Mouse (Mus musculus): ENCODE results near the gene Dazap2.
"Not testable (repeated sequence)": the region's sequence is repeated elsewhere in the genome, so short reads cannot be mapped to it uniquely, and the experiment has no call there.

Dazap2 gene

GRCm38 (mm10) chr15:100606677-100607076 lies 8.5 kb upstream of the Dazap2 start:
- in situ Hi-C loops (cut with MboI; ENCODE audit: low sequenced_read_pairs): not testable (repeated sequence)

GRCm38 (mm10) chr15:100611951-100612350 lies 3.2 kb upstream of the Dazap2 start:
- in situ Hi-C loops (cut with MboI; ENCODE audit: low sequenced_read_pairs): loop anchor here (5.0 kb wide), 1 partner anchor 150 kb away; no protein-coding TSS in a partner anchor

GRCm38 (mm10) chr15:100612432-100612831 lies 2.7 kb upstream of the Dazap2 start:
- in situ Hi-C loops (cut with MboI; ENCODE audit: low sequenced_read_pairs): loop anchor here (5.0 kb wide), 1 partner anchor 150 kb away; no protein-coding TSS in a partner anchor

GRCm38 (mm10) chr15:100613584-100613983 lies 1.6 kb upstream of the Dazap2 start:
- in situ Hi-C loops (cut with MboI; ENCODE audit: low sequenced_read_pairs): loop anchor here (5.0 kb wide), 1 partner anchor 151 kb away; no protein-coding TSS in a partner anchor

GRCm38 (mm10) chr15:100614218-100614995 lies 742 bp upstream of the Dazap2 start:
- in situ Hi-C loops (cut with MboI; ENCODE audit: low sequenced_read_pairs): loop anchor here (5.0 kb wide), 1 partner anchor 152 kb away; no protein-coding TSS in a partner anchor

- in situ Hi-C loops (cut with MboI; ENCODE audit: low sequenced_read_pairs): no loop called here
These were observed 674 bp downstream of the Dazap2 start for GRCm38 (mm10) chr15:100615825-100616220.

GRCm38 (mm10) chr15:100616221-100616620 lies 1.1 kb downstream of the Dazap2 start:
- in situ Hi-C loops (cut with MboI; ENCODE audit: low sequenced_read_pairs): no loop called here

- in situ Hi-C loops (cut with MboI; ENCODE audit: low sequenced_read_pairs): no loop called here
These were observed 4.1 kb downstream of the Dazap2 start for GRCm38 (mm10) chr15:100619200-100619599.

- in situ Hi-C loops (cut with MboI; ENCODE audit: low sequenced_read_pairs): not testable (repeated sequence)
These were observed 6.5 kb downstream of the Dazap2 start for GRCm38 (mm10) chr15:100621671-100622070.

- in situ Hi-C loops (cut with MboI; ENCODE audit: low sequenced_read_pairs): no loop called here
These were observed 7.0 kb downstream of the Dazap2 start for GRCm38 (mm10) chr15:100622164-100622563.

- in situ Hi-C loops (cut with MboI; ENCODE audit: low sequenced_read_pairs): no loop called here
These were observed 8.6 kb downstream of the Dazap2 start for GRCm38 (mm10) chr15:100623754-100624153.

- in situ Hi-C loops (cut with MboI; ENCODE audit: low sequenced_read_pairs): no loop called here
These were observed 9.3 kb downstream of the Dazap2 start for GRCm38 (mm10) chr15:100624435-100624834.

- in situ Hi-C loops (cut with MboI; ENCODE audit: low sequenced_read_pairs): no loop called here
These were observed 12.1 kb downstream of the Dazap2 start for GRCm38 (mm10) chr15:100627287-100627686.

GRCm38 (mm10) chr15:100627774-100628370 lies 12.7 kb downstream of the Dazap2 start:
- in situ Hi-C loops (cut with MboI; ENCODE audit: low sequenced_read_pairs): no loop called here

GRCm38 (mm10) chr15:100628797-100629196 lies 13.6 kb downstream of the Dazap2 start:
- in situ Hi-C loops (cut with MboI; ENCODE audit: low sequenced_read_pairs): no loop called here

GRCm38 (mm10) chr15:100630126-100630525 lies 15.0 kb downstream of the Dazap2 start:
- in situ Hi-C loops (cut with MboI; ENCODE audit: low sequenced_read_pairs): no loop called here

GRCm38 (mm10) chr15:100631454-100632170 lies 16.5 kb downstream of the Dazap2 start:
- in situ Hi-C loops (cut with MboI; ENCODE audit: low sequenced_read_pairs): no loop called here

- in situ Hi-C loops (cut with MboI; ENCODE audit: low sequenced_read_pairs): no loop called here
These were observed 17.2 kb downstream of the Dazap2 start for GRCm38 (mm10) chr15:100632323-100632722.

- in situ Hi-C loops (cut with MboI; ENCODE audit: low sequenced_read_pairs): no loop called here
These were observed 18.2 kb downstream of the Dazap2 start for GRCm38 (mm10) chr15:100633341-100633740.

GRCm38 (mm10) chr15:100635239-100635638 lies 20.1 kb downstream of the Dazap2 start:
- in situ Hi-C loops (cut with MboI; ENCODE audit: low sequenced_read_pairs): no loop called here

GRCm38 (mm10) chr15:100635851-100636645 lies 20.9 kb downstream of the Dazap2 start:
- in situ Hi-C loops (cut with MboI; ENCODE audit: low sequenced_read_pairs): no loop called here

Measured in CH12F3 (cell line).